Mouse (Mus musculus): Measurements from ENCODE around the gene Rpgr.

Gene Rpgr

DNA sequence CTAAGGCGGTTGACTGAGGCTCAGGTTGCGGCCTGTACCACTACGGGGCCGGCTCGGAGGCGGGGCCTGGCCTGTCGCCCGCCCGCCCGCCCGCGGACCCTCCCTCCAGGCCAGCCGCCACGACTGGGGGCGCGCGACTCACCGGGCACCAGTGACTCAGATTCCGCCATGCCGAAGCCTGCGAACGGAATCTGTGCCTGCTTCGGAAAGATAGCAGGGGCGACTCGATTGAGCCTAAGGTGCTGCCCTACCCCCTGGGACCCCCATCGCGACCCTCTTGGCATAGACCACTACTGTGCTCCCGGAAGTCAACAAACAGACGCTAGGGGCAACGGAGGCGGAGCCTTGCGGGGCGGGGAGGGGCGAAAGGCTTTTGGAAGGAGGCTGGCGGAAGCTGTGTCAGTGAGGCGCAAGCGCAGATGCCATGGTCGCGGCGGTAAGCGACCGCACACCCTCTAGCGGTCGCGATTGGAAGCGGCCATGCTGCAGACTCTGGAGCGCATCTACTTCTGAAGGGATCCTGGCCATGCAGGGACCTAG lies at the start of gene Rpgr:
Gene Rpgr, minus strand, starts transcription at position 511 of the 540 bp plus-strand sequence.
- peak; percentile 81 for DNase-seq (ENCODE audit: low spot score)

DNA sequence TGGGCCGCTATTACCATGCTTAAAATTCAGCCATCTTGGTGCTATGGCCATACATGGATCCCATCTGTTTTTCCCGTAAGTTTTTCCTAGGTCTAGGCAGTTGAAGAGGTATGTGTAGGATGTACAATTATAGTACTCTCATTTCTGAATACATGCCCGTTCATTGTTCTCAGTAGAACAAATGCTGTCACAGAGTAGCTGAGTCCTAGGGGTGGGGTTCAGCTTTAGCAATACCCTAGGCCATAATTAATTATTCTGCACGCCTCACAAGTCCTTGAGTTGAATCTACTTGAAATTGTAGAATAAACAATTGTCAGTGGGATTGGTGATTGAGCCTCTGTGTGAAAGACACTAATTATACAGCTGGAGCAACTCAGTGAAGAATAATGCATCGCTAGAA lies 41.5 kb upstream of the Rpgr start:
- DNase-seq (ENCODE audit: low spot score), result no peak

DNA sequence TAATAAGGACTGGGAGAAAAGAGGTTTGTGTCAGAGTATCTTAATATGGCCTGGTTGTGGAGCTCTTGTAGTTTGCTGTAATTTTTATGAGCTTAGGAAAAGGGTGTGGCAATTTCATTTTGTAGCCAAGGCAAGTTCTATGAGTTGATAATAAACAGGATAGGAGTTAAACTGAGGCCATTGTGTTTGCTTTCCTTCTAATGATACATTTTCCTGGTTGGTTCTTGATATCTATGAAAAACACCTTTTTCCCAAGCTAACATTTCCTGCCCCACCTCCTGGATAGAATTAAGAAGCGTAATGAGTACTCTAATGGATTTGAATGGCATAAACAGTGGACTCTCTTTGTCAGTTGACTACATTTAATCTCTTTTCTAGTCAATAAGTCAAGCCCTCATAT lies 41.1 kb upstream of the Rpgr start:
- DNase-seq (ENCODE audit: low spot score), result no peak

DNA sequence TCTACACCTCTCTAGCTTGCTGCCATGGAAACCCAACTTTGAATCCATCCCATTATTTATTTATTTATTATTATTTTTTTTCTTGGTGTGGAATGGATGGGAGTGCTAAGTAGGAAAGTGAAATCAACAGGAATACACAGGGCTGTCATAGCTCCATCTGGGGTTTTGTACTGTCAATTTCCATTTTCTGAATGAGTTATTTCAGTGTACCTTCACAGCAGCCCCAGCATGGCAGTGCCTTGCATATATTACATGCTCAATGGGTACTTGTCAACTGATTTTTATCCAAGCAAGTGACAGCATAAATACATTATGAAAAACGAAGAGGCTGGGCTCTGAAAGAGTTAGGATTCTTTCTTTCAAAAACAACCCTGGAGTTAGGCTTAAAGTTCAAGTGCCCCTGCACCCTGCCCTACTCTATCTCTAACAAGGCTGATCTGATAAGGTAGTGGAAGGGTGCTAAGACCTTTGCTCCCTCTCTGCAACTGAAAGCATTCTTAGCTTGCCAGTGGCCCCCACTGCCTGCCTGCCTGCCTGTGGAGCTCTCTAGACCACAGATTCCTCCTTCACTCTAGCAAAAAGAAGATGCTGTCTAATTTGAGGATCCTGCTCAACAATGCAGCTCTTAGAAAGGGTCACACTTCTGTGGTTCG lies 35.3 kb upstream of the Rpgr start, which contains the start of gene Otc:
Gene Otc, plus strand, starts transcription at position 454 of the 653 bp plus-strand sequence.
- DNase-seq (ENCODE audit: low spot score), result no peak

DNA sequence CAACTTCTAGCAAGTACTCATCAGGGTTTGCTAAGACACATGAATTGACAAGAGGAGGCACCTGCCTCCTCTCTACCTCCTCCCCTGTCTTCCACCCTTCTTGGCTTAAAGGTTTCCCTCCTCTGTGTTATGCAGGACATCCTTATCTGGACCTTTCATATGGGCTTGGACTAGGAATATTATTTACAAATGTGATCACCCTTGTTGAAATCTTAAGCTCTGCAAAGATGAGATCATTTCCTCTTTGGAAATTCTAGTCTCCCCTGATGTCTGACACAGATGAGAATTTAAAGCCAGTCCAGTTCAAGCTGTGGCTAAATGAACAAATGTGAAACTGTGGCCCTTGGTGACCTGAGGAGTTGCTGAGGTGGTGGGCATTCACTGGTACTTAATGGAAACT lies 34.6 kb upstream of the Rpgr start:
- DNase-seq (ENCODE audit: low spot score), result no peak

DNA sequence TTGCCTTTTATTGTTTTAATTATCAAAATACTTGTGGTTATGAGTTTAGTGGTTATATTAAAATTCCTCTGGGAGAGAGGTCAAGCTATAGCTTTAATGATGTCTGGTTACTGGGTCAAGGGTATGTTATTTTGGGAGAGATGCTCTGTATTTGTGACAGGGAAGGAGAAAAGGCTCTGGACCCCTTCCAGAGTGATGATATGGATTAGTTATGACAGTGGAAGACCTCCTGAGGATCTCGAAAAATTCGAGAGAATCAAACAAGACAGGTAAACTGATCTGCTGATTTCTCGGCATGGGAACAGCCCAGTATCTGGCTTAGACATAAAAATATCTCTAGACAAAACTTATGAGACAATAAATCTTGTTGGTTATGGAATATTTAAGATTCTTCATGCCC lies 27.2 kb upstream of the Rpgr start:
- DNase-seq (ENCODE audit: low spot score), result no peak

DNA sequence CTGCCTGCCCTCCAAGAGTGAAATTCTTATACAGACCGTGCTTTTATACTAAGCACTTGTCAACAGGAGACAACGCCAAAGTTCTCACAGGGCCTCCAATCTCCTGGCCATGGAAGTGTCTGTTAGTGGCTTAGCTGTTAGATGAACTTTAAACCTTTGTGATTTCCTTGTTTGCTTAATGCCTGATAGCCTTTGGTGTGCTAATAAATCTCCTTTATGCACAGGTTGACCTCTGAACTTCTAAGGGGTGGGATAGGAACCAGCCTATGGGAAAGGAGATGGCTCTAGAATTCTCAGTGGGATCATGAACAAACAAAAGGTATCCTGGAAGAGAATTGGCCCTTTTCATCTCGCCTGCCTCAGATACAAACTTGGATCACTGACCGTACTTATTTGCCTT lies 22.8 kb upstream of the Rpgr start:
- no peak for DNase-seq (ENCODE audit: low spot score)

DNA sequence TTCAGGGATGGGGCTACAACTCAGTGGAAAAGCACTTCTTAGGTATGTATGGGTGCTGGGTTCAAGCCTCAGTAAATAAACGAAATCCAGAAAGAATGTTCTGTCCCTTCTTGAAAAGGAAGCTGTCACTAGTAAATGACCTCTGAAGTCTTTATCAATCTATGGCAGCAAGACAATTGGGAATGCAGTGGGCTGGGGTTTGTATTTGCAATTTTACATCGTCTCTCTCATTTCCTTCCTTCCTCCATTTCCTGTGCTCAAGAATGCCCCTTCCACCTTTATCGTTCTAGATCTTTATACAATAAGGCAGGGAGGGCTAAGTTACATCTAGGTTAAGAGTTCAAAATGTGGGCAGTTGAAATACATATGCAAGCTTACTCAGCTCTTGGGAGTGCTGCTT lies 17.9 kb upstream of the Rpgr start:
- no peak for DNase-seq (ENCODE audit: low spot score)

DNA sequence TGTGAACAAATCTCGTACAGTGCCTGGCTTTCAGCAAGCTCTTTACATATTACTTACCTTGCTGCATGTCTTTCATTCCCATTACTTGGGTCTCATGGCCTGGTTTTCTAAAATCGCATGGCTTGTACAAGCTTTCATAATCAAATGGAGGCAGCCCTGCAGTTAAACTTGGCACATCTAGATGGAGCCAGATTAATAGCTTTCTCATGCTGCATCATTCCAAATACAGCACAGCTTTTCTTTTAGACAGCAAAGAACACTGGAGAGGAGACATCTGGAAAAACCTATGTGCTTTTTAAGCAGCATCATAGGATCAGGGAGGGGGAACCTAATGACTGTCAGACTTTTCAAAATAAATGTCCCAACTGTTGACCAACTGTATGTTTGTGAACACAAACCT lies 16.3 kb upstream of the Rpgr start:
- DNase-seq (ENCODE audit: low spot score), result no peak

DNA sequence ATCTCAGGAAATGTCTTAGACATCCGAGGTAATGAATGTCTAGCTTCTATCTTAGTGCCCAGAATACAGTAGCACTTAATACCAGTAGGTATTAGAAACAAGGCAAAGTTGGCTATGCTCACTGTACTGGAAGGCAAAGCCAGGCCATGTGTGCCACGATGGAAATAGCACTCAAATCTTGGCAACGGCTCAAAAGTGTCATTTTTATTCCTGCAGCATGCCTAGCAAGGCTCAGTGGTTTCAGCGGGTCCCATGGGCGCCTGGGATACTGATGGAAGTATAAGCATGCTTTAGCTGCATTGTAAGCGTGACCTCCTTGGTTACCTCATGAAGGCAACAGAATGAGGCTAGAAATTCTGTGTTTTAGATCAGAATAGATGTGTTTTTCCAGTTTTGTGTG lies 2.6 kb upstream of the Rpgr start:
- DNase-seq (ENCODE audit: low spot score), result no peak

DNA sequence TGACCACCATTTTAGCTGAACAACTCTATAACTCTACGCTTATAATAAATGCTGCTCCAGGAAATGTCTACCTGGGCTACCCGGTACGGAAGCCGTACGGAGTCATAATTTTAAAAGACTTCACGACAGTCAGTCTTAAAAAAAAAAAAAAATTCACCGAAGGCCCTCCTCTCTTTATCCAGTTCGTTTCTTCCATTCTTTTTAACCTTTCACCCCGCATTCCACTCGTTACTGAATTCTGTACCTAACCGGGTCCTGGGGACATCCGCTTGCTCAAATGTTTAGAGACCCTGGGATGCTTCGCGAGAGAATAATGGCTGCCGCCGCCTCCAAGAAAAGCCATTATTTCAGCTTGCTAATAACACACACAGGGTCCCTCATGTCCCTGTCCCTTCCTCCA lies 748 bp downstream of the Rpgr start:
- peak; percentile 41 for DNase-seq (ENCODE audit: low spot score)

DNA sequence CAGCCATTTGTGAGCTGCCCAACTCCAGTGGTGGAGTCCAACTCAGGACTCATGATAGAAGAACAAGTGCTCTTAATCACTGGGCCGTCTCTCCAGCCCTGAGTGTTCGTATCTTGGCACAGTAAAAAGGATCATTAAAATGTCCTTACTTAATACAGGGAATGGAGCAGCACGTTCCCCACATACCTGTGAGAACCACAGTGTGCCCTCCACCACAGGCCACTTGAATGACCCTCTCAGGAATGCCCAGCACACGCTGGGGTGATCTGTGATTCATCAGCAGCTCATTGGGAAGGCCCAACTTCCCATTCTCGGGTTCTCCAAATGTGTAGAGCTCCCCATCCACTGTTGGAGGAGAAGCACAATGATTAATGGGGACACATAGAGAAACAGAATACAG lies 10.8 kb downstream of the Rpgr start:
- no peak for DNase-seq (ENCODE audit: low spot score)

DNA sequence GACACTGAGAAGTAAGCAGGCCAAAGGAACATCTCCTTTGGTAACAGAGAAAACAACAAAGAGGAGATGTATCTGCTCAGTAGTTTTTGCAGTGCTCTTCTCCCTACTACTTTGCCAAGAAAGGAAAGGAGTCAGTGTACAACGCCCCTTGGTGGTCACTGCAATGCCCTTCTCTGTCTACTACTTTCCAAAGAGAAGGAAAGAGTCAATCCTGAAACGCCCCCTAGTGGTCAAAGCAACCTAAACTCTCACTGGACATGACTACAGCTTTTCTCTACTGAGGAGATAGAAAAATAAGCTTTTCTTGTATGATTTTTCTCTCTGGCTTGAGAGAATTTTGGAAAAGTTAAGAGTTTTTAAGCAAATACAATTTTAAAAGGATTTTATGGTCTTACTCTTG lies 15.4 kb downstream of the Rpgr start:
- DNase-seq (ENCODE audit: low spot score), result peak; percentile 35

DNA sequence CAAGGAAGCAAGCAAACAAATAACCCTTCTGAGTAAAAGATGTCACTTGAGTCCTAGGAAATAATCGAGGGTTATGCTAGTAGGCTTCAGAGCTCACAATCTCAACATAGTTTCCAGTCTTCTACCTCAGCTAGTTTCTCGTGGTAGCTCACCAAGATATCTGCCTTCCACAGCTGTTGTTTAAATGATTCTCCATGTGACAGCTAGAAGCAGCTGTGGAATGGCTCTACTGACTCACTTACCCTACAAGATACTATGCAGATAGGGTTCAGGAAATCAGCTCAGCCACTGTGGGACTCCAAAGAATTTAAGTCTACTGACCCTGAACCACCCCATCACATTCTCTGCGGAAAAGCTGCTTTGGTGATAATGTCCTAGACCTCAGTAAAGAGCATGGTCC lies 64.3 kb downstream of the Rpgr start:
- no peak for DNase-seq (ENCODE audit: low spot score)

DNA sequence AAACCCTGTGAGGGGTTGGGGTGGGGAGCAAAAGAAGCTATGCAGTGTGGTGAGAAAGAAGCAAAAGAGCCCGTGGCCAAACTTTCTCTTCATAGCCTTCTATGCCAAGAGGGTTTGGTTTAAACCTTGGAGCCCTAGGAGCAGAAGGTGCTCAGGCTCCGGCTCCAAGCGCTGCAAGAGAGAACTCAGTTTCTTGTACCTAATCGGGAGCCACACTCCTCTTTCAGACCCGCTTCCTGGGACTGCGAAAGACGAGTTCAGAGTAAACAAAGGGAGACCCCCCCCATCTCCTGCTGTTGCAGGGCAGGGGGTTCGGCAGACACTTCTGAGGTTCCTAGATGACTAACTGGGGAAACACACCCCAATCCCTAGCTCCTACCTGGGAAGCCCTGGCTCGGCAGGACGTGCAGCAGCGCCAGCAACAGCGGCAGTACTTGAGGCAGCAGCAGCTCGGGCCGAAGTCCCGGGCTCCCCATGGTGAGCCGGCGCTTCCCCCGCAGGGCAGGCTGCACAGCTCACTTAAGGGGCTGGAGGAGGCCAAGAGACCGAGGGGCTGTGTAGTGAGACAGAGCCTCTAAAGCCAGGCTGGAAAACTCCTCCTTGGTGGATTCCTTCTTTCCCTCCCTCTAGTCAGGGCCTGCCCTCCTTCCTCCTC lies 99.5 kb downstream of the Rpgr start, which contains the start of gene Srpx:
Gene Srpx, minus strand, starts transcription at position 645 of the 655 bp plus-strand sequence.
- DNase-seq (ENCODE audit: low spot score), result no peak

DNA sequence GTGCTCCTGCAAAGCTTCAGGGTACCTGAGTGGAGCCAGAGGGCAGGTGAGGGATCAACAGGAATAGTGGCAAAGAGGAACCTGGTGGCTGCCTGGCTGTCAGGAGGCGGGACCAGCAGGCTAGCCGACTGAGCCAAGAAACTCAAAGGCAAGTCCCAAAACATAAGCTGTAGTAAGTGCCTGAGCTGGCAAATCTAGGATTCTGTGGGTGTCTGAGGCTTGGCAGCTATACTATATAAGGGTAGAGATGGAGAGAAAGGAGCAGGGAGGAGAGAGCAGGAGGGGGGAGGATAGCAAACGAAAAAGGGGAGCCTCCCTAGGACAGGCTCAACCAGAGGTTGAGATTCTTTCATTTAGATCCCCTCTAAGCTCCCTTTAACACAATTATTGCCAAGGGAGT lies 100.9 kb downstream of the Rpgr start:
- no peak for DNase-seq (ENCODE audit: low spot score)

DNA sequence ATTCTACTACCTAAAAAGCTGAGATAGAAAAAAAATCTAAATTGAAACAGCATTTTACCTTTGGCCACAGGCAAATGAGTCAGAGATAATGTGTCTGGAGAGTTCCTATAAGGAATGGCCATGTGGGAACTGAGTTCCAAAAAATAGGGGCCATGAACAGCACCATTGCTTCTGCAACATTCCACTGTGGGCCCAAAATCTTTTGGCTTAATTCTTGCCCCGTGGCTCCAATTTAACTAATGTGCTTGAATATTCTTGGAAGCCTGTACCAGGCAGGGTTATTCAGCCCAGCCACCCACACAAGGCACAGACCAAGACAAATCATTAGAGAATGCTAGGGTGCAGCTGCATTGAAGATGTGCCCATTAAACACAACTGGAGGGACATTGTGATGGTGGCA lies 106.0 kb downstream of the Rpgr start:
- no peak for DNase-seq (ENCODE audit: low spot score)

DNA sequence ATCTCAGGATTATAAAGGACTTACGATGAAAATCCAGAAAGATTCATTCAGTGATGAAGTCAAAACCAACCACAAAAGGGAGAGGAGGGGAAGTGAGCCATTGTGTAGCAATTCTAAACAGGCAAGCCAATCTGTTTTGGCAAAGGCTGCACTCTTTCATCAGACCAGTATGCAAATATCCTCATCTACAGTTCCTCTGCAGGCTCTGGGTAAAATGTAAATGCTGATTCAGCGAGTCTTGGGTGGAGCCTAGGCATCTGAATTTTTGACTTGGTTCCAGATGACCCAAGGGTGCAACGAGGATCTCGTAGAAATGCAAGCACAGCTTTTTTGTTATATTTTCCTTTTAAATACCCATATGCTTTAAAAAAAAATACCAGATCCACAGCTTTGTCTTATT lies 108.2 kb downstream of the Rpgr start:
- DNase-seq (ENCODE audit: low spot score), result no peak

DNA sequence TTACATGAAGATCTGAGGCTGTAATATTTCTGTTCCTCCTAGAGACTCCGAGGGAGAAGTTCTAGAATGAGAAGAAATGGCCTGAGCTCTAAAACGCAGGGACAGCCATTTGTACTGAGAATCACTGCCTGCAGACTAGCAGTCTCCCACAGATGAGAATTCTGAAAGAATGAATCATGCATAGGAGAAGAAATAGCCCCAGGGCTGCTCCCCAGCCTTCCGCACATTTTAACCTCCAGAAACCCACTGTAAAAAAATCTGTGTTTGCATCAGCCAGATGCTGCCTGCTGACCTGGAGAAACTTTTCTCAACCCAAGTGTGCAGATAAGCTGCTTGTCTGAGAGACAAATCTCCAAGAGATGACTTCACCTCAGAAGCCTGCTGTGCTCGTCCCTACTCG lies 111.2 kb downstream of the Rpgr start:
- DNase-seq (ENCODE audit: low spot score), result no peak

DNA sequence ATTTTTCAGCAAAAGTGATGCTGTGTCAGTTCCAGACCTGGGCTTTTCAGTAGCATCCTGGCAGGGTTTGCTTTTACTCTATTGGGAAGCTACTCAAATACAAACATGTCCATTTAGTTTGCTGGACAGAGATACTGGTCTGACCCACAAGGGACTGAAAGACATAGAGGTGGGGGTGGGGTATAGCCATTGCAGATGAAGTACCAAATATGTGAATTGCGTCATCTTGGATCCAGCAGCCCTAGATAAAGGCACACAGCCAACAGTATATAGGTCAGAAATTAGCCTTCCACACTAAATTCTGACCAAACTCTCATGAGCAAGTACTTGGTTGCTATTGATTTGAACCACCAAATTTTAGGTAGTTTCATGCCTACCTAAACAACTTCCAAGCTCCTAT lies 114.0 kb downstream of the Rpgr start:
- no peak for DNase-seq (ENCODE audit: low spot score)

DNA sequence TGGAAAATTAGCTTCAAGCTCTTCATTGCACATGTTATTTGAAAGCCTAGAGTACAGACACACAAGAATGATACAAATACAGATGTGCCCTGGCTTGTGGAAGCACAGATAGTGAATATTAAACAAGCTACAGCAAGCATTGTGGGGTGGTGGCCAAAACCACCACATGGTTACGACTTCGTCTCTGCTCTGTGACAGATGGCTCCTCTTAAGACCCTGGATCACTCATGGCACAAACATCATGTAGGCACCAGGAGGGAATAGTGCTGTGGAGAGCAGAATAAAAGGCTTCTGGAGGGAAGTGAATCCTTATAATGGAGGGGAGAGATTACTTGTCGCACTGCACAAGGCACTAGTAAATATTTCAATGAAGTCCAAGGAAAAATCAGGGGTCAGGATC lies 120.9 kb downstream of the Rpgr start:
- no peak for DNase-seq (ENCODE audit: low spot score)

DNA sequence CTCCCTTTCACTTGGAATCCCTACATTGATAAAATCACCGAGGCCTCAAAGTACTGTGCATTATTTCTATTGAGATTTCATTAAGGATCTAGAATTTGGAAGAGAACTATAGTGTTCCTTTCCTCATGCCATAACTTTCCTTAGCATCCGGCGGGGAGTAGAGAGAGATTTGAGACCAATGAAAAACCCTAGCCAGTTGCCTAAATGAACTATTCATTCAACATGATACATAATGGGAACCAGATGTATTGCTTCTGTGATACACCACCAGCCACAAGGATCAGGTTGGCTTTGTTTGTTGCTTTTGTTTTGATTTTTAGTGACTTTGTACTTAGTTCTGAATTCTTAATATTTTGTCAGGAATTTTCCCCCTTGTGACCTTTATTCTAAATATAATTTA lies 136.3 kb downstream of the Rpgr start:
- DNase-seq (ENCODE audit: low spot score), result no peak

DNA sequence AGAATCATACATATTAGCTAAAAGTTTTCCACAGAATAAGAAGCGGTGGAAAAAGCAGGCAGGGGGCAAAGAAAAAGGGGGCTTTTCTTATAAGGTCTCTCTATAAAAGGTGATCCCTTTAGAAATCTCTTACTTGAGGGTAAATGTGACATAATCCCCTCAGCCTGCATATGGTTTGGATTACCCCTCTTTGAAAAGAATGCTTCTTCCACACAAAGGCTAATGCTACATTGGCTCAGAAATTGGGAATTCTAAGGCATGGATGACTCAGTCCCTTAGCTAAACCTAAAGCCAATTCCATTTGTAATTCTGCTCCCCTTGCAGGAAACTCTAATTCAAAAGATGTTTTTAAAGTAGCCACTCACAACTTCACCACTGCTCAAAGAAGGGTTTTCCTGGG lies 136.7 kb downstream of the Rpgr start:
- DNase-seq (ENCODE audit: low spot score), result no peak

DNA sequence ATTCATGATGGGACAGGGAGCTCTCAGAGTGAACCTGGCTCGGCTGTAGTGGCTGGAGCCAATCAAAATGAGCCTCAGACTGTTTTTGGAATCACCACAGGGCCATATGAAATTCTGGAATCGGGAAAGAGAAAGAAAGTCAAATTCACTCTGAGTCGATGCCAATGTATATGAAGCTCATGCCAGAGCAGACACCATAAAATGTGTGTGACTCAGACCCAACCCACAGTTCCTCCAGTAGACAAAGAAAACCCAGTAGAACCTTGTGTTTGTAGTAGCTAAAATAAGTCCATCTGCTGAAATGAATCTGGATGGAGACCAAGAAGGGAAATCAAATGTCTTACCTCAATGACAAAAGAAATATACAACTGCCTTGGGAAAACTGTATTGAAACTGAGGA lies 142.8 kb downstream of the Rpgr start:
- DNase-seq (ENCODE audit: low spot score), result no peak

Data from c-Kit-positive CD71-positive TER-119-positive erythroid progenitor cells, embryonic 14.5 days (primary cell).